Mouse (Mus musculus): Measurements from ENCODE around the gene Tmem109. TPM values are rescaled to one million over a fixed set of nuclear protein-coding genes. Genes with fewer than 3 reads are reported as not detected.

Gene Tmem109
- polyA plus RNA-seq, 1 experiment from 2014 or later: 50.8 TPM

GRCm38 (mm10) chr19:10905728-10906000 lies 23.9 kb upstream of the Tmem109 start:
- no peaks in the 10 kb centered on the region for H3K9me3 ChIP-seq
- H3K27ac ChIP-seq: no peak overlapping the region
- no peak overlapping the region for H3K4me3 ChIP-seq
- no peaks in the 10 kb centered on the region for H3K27me3 ChIP-seq (ENCODE audit: insufficient read depth, poor library complexity, severe bottlenecking)
- 93% methylated on average over 5 of the region's 5 CpGs for WGBS
- DNase-seq (ENCODE audit: low spot score): no peak
- H3K4me1 ChIP-seq (replicated peaks): no peaks in the 10 kb centered on the region
- H3K36me3 ChIP-seq: peaks cover 84% of the 10 kb centered on the region

GRCm38 (mm10) chr19:10904927-10905727 lies 23.3 kb upstream of the Tmem109 start:
- Histone ChIP-seq H3K27me3 (ENCODE audit: insufficient read depth, poor library complexity, severe bottlenecking) (no peaks in the 10 kb centered on the region), H3K4me3 (no peak overlapping the region), H3K4me1 (replicated peaks) (no peaks in the 10 kb centered on the region), H3K9me3 (no peaks in the 10 kb centered on the region), H3K27ac (no peak overlapping the region), H3K36me3 (peaks cover 89% of the 10 kb centered on the region)
- DNase-seq (ENCODE audit: low spot score): no peak
- WGBS: 73% methylated on average over 7 of the region's 7 CpGs

GRCm38 (mm10) chr19:10904512-10904911 lies 22.7 kb upstream of the Tmem109 start:
- Histone ChIP-seq H3K27ac (no peak overlapping the region), H3K9me3 (no peaks in the 10 kb centered on the region), H3K27me3 (ENCODE audit: insufficient read depth, poor library complexity, severe bottlenecking) (no peaks in the 10 kb centered on the region), H3K4me3 (no peak overlapping the region), H3K4me1 (replicated peaks) (no peaks in the 10 kb centered on the region), H3K36me3 (peaks cover 96% of the 10 kb centered on the region)
- DNase-seq (ENCODE audit: low spot score): no peak
- 94% methylated on average over 5 of the region's 5 CpGs for WGBS

DNA sequence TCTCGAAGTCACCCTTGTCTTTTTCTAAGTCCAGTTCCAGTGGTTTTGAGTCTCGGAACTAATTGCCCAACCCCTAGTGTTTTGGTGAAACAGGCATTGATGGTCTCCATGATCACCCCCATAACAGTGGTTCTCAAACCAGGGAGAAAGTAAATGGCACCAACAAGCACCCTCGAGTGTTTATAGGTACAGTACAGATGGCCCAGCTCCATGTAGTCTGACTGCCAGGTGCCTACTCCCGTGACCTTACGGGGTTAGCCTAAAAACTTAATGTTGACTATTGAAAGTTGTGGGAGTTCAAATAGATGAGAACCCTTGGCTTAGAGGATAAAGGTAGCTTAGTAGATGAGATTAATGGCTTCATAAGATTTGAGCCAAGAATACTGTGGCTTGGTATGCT lies 19.2 kb upstream of the Tmem109 start:
- DNase-seq (ENCODE audit: low spot score): no peak
- no peak overlapping the region for H3K4me3 ChIP-seq
- no peaks in the 10 kb centered on the region for H3K27me3 ChIP-seq (ENCODE audit: insufficient read depth, poor library complexity, severe bottlenecking)
- no peaks in the 10 kb centered on the region for H3K9me3 ChIP-seq
- H3K36me3 ChIP-seq: peaks cover 92% of the 10 kb centered on the region
- H3K27ac ChIP-seq: no peak overlapping the region
- WGBS: 95% methylated on average over 5 of the region's 5 CpGs
- peaks cover 13% of the 10 kb centered on the region for H3K4me1 ChIP-seq (replicated peaks)

DNA sequence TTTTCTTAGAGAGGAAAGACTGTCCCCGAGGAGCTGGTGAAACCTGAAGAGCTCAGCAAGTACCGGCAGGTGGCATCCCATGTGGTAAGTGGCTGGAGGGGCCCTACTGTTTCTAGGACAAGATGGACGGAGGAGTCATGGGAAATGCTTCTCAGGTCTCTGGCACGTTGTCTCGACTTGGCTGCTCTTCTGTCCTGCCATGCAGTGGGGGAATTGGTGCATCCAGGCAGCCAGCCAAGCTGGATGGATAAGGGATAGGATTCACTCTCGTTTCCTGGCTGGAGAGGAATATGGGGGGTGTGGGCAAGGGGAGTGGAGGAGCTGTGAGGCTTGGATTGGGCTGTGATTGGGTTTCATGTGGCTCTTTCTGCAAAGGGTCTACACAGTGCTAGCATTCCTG lies 18.5 kb upstream of the Tmem109 start:
- Histone ChIP-seq H3K27ac (no peak overlapping the region), H3K4me1 (replicated peaks) (peaks cover 16% of the 10 kb centered on the region), H3K4me3 (no peak overlapping the region), H3K36me3 (peaks cover 85% of the 10 kb centered on the region), H3K27me3 (ENCODE audit: insufficient read depth, poor library complexity, severe bottlenecking) (no peaks in the 10 kb centered on the region), H3K9me3 (no peaks in the 10 kb centered on the region)
- DNase-seq (ENCODE audit: low spot score): no peak
- WGBS: 89% methylated on average over 6 of the region's 6 CpGs

DNA sequence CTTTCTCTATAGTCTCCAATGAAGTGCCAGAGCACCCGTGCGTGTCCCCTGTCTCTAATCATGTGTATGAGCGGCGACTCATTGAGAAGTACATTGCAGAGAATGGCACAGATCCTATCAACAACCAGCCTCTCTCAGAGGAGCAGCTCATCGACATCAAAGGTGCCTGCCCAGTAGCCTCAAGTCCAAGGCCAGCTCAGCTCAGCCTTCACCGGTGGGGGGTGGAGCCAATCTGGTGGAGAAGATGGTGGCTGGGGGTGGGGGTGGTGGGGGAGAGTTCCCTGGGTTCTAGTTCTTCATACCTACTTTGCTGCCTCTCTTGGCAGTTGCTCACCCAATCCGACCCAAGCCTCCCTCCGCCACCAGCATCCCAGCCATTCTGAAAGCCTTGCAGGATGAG lies 15.7 kb upstream of the Tmem109 start:
- 93% methylated on average over 8 of the region's 8 CpGs for WGBS
- Histone ChIP-seq H3K4me3 (no peak overlapping the region), H3K36me3 (peaks cover 57% of the 10 kb centered on the region)

DNA sequence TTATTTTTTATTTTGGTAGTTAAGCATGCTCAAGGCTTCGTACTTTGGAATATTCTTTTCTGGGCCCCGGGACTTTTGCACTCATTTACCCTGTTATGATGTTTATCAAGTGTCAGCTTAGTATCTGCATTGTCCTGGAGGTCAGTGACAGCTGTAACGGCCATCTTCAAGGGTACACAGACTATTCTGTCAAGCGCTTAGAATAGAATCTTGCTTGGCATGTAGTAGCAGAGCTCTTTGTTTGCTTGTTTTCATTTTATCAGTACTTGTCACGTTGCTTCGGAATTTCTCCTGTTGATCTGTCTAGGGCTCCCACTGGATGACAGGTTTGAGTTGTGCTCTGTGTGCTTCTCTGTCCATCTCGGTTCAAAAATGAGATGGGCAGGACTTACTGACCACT lies 15.0 kb upstream of the Tmem109 start:
- no peak for DNase-seq (ENCODE audit: low spot score)
- WGBS: 85% methylated on average over 7 of the region's 7 CpGs
- peaks cover 50% of the 10 kb centered on the region for H3K36me3 ChIP-seq
- H3K27ac ChIP-seq: no peak overlapping the region
- H3K9me3 ChIP-seq: no peaks in the 10 kb centered on the region
- no peaks in the 10 kb centered on the region for H3K27me3 ChIP-seq (ENCODE audit: insufficient read depth, poor library complexity, severe bottlenecking)
- H3K4me3 ChIP-seq: peak overlapping the region; percentile 79
- H3K4me1 ChIP-seq (replicated peaks): peaks cover 21% of the 10 kb centered on the region

More for the DNA sequence above, 15.7 kb upstream of the Tmem109 start:
- peaks cover 21% of the 10 kb centered on the region for H3K4me1 ChIP-seq (replicated peaks)
- H3K27me3 ChIP-seq (ENCODE audit: insufficient read depth, poor library complexity, severe bottlenecking): no peaks in the 10 kb centered on the region
- no peaks in the 10 kb centered on the region for H3K9me3 ChIP-seq
- H3K27ac ChIP-seq: no peak overlapping the region
- DNase-seq (ENCODE audit: low spot score): no peak

DNA sequence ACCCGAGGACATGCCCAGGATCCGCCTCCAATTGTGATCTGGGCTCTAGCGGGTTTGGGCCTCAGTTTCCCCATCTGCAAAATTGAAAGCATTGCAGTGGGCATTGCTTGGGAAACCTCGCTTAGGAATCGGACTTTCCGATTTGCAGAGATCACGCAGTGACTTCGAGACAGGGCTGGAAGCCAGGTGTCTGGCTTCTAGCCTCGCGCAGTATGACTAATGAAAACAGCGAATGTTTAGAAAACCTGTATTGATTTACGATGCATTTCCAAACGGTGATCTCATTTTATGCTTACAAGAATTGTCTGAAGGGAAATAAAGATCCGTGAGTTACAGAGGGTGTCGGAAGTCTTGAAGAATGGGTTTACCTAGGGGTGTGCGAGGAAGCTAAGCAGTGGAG lies 13.9 kb upstream of the Tmem109 start:
- WGBS: 3% methylated on average over 16 of the region's 16 CpGs
- H3K27me3 ChIP-seq (ENCODE audit: insufficient read depth, poor library complexity, severe bottlenecking): no peaks in the 10 kb centered on the region
- no peak for DNase-seq (ENCODE audit: low spot score)
- H3K36me3 ChIP-seq: peaks cover 39% of the 10 kb centered on the region
- H3K4me3 ChIP-seq: peak overlapping the region; percentile 79
- H3K27ac ChIP-seq: peak overlapping the region; percentile 93
- peaks cover 21% of the 10 kb centered on the region for H3K4me1 ChIP-seq (replicated peaks)
- H3K9me3 ChIP-seq: no peaks in the 10 kb centered on the region

- WGBS: 0% methylated on average over 43 of the region's 43 CpGs
- H3K36me3 ChIP-seq: peaks cover 33% of the 10 kb centered on the region
- no peaks in the 10 kb centered on the region for H3K27me3 ChIP-seq (ENCODE audit: insufficient read depth, poor library complexity, severe bottlenecking)
- peak; percentile 99 for DNase-seq (ENCODE audit: low spot score)
- no peaks in the 10 kb centered on the region for H3K9me3 ChIP-seq
- H3K4me1 ChIP-seq (replicated peaks): peaks cover 21% of the 10 kb centered on the region
- H3K4me3 ChIP-seq: peak within 1 kb of the TSS; percentile 79
- H3K27ac ChIP-seq: peak within 1 kb of the TSS; percentile 93
Observed at GRCm38 (mm10) chr19:10895016-10895528, 13.3 kb upstream of the Tmem109 start, which contains the start of gene Prpf19. TSS of gene Prpf19 (plus strand) at chr19:10895231.

DNA sequence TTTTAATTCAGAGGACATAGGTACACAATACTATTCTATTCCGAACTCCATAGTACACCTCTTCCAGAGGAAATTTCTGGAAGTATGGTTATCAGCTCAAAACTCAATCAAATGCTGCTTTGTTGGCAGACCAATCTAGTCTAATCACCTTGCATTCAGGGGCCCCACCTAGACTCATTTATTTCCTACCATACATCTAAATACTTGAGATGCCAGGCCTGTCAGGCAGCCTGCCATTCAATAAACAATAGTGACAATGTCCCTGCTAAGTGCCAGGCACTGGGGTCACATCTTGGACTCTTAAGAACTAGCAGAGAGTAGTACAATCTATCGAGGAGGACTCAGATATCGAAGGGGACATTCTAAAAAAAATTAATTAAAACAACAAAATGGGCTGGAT lies 10.4 kb upstream of the Tmem109 start:
- 94% methylated on average over 3 of the region's 3 CpGs for WGBS
- H3K9me3 ChIP-seq: no peaks in the 10 kb centered on the region
- H3K4me3 ChIP-seq: no peak overlapping the region
- H3K4me1 ChIP-seq (replicated peaks): peaks cover 20% of the 10 kb centered on the region
- no peak for DNase-seq (ENCODE audit: low spot score)
- H3K36me3 ChIP-seq: peaks cover 4% of the 10 kb centered on the region
- H3K27ac ChIP-seq: no peak overlapping the region
- H3K27me3 ChIP-seq (ENCODE audit: insufficient read depth, poor library complexity, severe bottlenecking): no peaks in the 10 kb centered on the region

DNA sequence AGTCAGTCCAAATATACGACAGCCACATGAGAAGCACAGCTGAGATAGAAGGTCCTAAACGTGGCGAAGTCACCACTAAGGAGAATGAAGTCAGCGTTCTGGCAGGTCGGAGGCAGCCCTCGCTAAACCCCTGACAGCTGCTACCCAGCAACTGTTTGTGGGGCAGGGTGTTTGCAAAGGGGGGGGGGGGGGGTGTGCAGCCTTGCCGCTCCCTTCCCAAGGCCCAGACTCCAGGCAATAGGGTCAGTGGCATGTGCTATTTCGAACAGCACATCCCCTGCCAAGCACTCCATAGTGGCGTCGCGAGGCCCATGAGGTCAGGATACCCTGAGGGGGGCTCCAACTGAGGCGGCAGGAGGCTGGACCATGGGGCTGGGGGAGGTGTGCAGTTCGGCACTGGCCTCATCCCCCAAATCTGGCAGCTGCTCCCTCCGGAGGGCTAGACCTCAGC lies 801 bp downstream of the Tmem109 start:
- 1% methylated on average over 14 of the region's 14 CpGs for WGBS
- no peak for DNase-seq (ENCODE audit: low spot score)

DNA sequence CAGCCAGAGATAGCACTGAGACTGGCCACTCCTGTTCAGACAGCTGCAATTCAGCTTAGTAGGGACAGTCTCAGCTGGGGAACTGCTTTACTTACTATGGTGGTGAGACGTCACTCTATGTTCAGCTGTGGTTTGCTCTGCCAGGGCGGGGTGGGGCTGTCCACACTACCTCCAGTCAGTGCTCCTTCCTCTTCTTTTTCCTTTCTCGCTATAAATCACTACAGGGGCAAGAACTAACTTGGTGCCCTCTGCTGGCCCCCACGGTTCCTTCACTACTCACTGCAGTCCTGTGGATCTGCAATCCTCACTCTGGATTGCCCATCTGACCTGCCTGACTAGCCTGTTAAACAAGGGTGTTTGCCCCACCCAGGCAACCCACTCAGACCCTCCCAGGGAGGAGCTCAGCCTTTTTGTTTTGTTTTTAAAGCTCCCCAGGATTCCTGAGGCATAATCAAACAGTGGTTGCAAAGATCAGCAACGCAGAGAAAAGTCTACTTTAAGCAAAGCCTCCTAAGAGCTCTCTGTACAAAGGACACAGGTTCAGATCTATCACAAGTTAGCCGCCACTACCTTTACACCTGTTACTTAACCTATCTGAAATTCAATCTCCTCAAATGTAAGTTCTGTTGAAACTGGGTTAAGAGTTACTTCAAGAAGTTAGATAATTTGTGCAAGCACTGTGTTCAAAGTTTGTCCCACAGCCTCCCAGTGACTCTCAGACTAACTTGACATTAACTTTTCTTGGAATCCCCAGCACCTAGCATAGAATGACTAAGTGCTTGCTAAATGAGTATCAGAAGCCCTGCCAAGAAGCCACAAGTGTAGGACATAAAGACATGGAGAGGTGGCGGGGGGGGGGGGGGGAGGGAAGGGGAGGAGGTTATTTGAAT lies 1.5 kb downstream of the Tmem109 start:
- Histone ChIP-seq H3K27me3 (ENCODE audit: insufficient read depth, poor library complexity, severe bottlenecking) (no peaks in the 10 kb centered on the region), H3K36me3 (peaks cover 17% of the 10 kb centered on the region), H3K4me3 (peak overlapping the region; percentile 66), H3K4me1 (replicated peaks) (peaks cover 30% of the 10 kb centered on the region), H3K9me3 (0 out of 2 replicates have a peak, but pooled peaks cover 4% of the 10 kb centered on the region), H3K27ac (peak overlapping the region; percentile 97)
- 43% methylated on average over 7 of the region's 7 CpGs for WGBS
- no peak for DNase-seq (ENCODE audit: low spot score)

More for the DNA sequence above, 801 bp downstream of the Tmem109 start:
- H3K4me1 ChIP-seq (replicated peaks): peaks cover 30% of the 10 kb centered on the region
- 0 out of 2 replicates have a peak, but pooled peaks cover 9% of the 10 kb centered on the region for H3K9me3 ChIP-seq
- no peaks in the 10 kb centered on the region for H3K27me3 ChIP-seq (ENCODE audit: insufficient read depth, poor library complexity, severe bottlenecking)
- peaks cover 17% of the 10 kb centered on the region for H3K36me3 ChIP-seq
- H3K4me3 ChIP-seq: peak overlapping the region; percentile 66
- H3K27ac ChIP-seq: peak overlapping the region; percentile 97
